Mouse (Mus musculus) brain, embryonic 14.5 days (tissue): Measurements from ENCODE around the gene Tgfbr3.

Experiments
- CTCF ChIP-seq: fragments of 200-500 bp; IDR thresholded peaks from 2 replicates; pipeline ENCODE4 v1.5.1; 2012; ENCODE audit warnings: inconsistent platforms, mild to moderate bottlenecking, moderate library complexity, borderline replicate concordance; ENCODE audit not compliant: insufficient read depth, insufficient read length; ENCODE audit errors: extremely low read depth
- POLR2A ChIP-seq: fragments of 200-500 bp; IDR thresholded peaks from 2 replicates; pipeline ENCODE4 v1.6.1; 2012; ENCODE audit warnings: mild to moderate bottlenecking, inconsistent platforms, borderline replicate concordance; ENCODE audit not compliant: poor library complexity, insufficient read depth, insufficient read length, severe bottlenecking; ENCODE audit errors: extremely low read depth

DNA sequence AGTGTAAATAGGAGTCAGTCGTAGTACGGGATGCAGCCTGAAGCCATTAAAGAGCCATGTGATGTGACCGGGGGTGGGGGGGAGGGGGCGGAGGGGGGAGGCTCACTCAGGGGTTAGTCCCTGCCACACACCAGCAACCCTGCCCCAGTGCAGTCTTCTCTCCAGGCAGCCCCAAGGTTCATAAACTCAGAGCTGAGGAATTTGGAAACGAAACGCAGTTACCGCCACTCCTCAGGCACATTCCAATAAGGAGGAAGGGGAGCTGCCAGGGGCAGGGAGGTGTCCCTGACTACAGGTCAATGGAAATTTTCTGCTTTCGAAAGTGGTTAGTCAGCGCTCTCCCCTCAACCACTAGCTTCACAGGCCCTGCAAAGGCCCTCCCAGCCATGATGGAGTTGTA lies 132.0 kb downstream of the Tgfbr3 start:
- no peak for TF ChIP-seq POLR2A
- TF ChIP-seq CTCF, result no peak
